Mouse (Mus musculus) heart, embryonic 11.5 days (tissue): ENCODE results near the gene Dazap1. TPM values are rescaled to one million over a fixed set of nuclear protein-coding genes. Genes with fewer than 3 reads are reported as not detected.

Source experiments
- ATAC-seq: fragments of 200-750 bp; cut with Nextera tagmentation; replicated peaks from 2 replicates; pipeline ENCODE4 v1.8.0; 2017; ENCODE audit warnings: moderate library complexity; ENCODE audit not compliant: insufficient number of reproducible peaks, low FRiP score, low TSS enrichment
- H3K27ac ChIP-seq: fragments of 300-500 bp; sonication (generic); 2 replicates; pipeline ENCODE4 v1.5.1; 2014; ENCODE audit warnings: mild to moderate bottlenecking, low read depth, low read length
- H3K27me3 ChIP-seq: fragments of 300-500 bp; sonication (generic); 2 replicates; pipeline ENCODE4 v1.6.1; 2014; ENCODE audit warnings: mild to moderate bottlenecking, low read length, mixed read lengths; ENCODE audit not compliant: control insufficient read depth, insufficient read depth
- H3K36me3 ChIP-seq: fragments of 300-500 bp; sonication (generic); 2 replicates; pipeline ENCODE4 v1.6.1; 2014; ENCODE audit warnings: mild to moderate bottlenecking, low read length, moderate library complexity, mixed read lengths; ENCODE audit not compliant: control insufficient read depth, insufficient read depth
- H3K4me1 ChIP-seq: fragments of 300-500 bp; sonication (generic); 2 replicates; pipeline ENCODE4 v1.6.1; 2014; ENCODE audit warnings: low read length; ENCODE audit not compliant: control insufficient read depth, insufficient read depth
- H3K4me2 ChIP-seq: fragments of 300-500 bp; sonication (generic); 2 replicates; pipeline ENCODE4 v1.6.1; 2014; ENCODE audit warnings: mild to moderate bottlenecking, moderate library complexity
- H3K4me3 ChIP-seq: fragments of 300-500 bp; sonication (generic); 2 replicates; pipeline ENCODE4 v1.5.1; 2014; ENCODE audit warnings: low read depth, low read length
- H3K9ac ChIP-seq: fragments of 300-500 bp; sonication (generic); 2 replicates; pipeline ENCODE4 v1.6.1; 2014; ENCODE audit warnings: mild to moderate bottlenecking, low read depth, low read length, moderate library complexity
- H3K9me3 ChIP-seq: fragments of 300-500 bp; sonication (generic); replicated peaks from 2 replicates; pipeline ENCODE4 v1.6.1; 2016; ENCODE audit warnings: low read length; ENCODE audit not compliant: control insufficient read depth
- WGBS: fragments of 180-500 bp; shearing (Covaris S2); extraction: QIAGEN DNeasy Blood & Tissue Kit; methylation state at CpG from one replicate; pipeline ENCODE4 v1.1.7; 2014; ENCODE audit not compliant: insufficient replicate concordance; 5-methylcytosine and 5-hydroxymethylcytosine counted together
- polyA plus RNA-seq: library from polyadenylated mRNA; unstranded; fragments of >200 nt; fragmentation: Nextera tagmentation; extraction: Ambion mirVana; gene quantifications from 2 replicates; pipeline ENCODE4 v1.2.1, GENCODE M21; 2014

The Dazap1 gene
- polyA plus RNA-seq, 1 experiment from 2014 or later: 29.9 TPM

DNA sequence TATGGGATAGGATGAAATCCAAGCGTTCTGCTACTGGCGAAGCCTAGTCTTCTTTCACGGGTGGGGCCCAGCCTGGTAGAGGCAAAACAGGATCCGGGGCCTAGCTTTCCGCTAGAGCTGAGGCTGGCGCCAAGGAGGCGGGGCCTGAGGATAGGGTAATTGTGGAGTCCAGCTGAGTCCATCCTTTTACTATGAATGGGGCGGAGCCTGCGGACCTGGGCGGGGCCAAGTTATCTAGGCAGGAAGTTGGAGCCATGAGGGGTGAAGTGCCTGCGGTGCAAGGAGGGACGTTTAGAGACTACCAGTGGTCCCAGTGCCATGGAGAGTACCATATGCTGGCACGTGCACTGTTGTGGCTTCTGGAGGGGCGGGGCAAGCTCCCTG, 291 bp downstream of the Dazap1 start:
- no peaks in the 10 kb centered on the region for H3K9me3 ChIP-seq
- peak; percentile 71 for ATAC-seq
- H3K27me3 ChIP-seq: no peaks in the 10 kb centered on the region
- peak overlapping the region; percentile 98 for H3K27ac ChIP-seq
- peak overlapping the region; percentile 79 for H3K9ac ChIP-seq
- H3K4me1 ChIP-seq: peaks cover 33% of the 10 kb centered on the region
- peak overlapping the region; percentile 95 for H3K4me2 ChIP-seq
- peaks cover 15% of the 10 kb centered on the region for H3K36me3 ChIP-seq
- WGBS: under 1% methylated on average over 14 of the region's 14 CpGs
- H3K4me3 ChIP-seq: peak overlapping the region; percentile 58

DNA sequence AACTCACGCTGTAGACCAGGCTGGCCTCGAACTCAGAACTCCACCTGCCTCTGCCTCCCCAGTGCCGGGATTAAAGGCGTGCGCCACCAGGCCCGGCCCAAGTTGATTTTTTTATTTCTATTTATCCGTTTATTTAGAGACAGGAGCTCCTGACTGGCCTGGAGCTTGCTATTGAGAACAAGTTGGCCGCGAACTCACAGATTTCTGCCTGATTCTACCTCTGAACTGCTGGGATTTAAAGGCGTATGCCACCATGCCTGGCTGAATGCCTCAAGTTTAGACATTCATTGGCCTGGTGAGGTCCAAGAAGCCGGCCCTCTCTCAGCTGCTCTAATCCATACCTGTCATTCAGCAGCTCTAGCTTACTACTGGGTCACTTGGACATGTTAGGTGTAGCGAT, 883 bp downstream of the Dazap1 start:
- peaks cover 11% of the 10 kb centered on the region; the same call in 1 of the 2 replicates for H3K36me3 ChIP-seq
- no peak overlapping the region; the same call in 1 of the 2 replicates for H3K9ac ChIP-seq
- 73% methylated on average over 12 of the region's 12 CpGs for WGBS
- peaks cover 38% of the 10 kb centered on the region for H3K4me1 ChIP-seq
- H3K4me2 ChIP-seq: peak overlapping the region; percentile 95
- no peaks in the 10 kb centered on the region for H3K27me3 ChIP-seq
- H3K9me3 ChIP-seq: no peaks in the 10 kb centered on the region
- H3K4me3 ChIP-seq: peak overlapping the region; percentile 58
- ATAC-seq: no peak
- peak overlapping the region; percentile 98 for H3K27ac ChIP-seq

DNA sequence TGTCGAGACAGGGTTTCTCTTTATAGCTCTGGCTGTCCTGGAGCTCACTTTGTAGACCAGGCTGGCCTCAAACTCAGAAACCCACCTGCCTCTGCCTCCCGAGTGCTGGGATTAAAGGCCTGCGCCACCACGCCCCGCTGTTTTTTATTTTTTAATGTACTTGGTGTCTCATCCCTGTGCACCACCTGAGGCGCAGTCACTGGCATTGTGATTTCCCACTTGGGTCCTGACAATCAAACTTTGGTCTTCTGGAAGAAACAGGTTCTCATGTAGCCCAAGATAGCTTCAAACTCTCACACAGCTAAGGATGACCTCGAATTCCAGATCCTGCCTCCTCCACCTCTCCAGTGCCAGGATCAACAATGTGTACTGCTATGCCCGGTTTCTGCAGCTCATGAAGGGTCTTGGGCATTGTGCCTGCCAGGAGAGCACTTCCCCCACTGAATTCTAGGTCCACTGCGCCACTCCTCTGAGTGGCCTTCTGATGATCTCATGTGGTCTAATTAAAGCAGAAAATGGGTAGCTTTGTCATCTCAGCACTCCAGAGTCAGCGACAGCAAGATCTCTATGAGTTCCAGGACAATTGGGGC, 1.6 kb downstream of the Dazap1 start:
- Histone ChIP-seq H3K9me3 (no peaks in the 10 kb centered on the region), H3K36me3 (peaks cover 13% of the 10 kb centered on the region), H3K4me2 (no peak overlapping the region), H3K27me3 (no peaks in the 10 kb centered on the region), H3K27ac (no peak overlapping the region), H3K4me3 (no peak overlapping the region), H3K4me1 (peaks cover 44% of the 10 kb centered on the region), H3K9ac (no peak overlapping the region)
- 90% methylated on average over 10 of the region's 10 CpGs for WGBS
- no peak for ATAC-seq

DNA sequence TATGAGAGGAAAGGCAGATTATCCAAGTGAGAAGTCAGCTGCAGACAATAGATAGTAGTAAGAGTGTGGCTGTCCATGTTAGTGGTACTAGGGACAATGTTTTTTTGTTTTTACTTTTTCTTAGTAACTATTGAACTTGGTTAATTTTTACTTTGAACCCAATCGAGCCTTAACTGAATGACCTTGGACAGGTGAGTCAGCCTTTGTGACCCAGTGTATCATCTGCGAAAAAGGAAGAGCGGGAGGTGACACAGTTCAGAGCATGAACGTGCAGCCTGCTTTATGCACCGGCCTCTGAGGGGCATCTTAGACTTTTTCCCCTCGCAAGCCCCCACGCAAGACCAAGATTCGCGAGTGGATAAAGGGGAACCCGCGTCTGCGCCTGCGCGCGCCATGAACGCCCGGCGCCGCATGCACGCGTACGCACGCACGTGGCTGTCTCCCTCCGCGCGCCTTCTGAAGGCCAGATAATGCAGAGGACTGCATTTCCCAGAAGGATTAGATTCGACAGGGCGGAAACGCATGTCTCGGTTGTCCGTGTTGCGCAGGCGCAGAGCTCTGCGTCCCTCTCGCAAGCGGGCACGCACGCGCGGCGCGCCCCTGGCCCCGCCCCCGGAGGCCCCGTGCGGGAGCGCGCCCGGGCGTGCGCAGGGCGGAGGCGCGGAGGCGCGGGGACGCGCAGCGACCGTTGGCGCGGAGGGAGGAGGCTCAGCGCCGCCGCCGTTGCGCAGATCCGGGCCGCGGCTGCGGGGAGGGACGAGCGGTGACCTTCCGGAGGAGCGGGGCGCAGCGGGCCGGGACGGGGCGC, 3.3 kb downstream of the Dazap1 start:
- WGBS: 2% methylated on average over 67 of the region's 81 CpGs
- Histone ChIP-seq H3K9me3 (no peaks in the 10 kb centered on the region), H3K4me1 (peaks cover 43% of the 10 kb centered on the region), H3K9ac (peak overlapping the region; percentile 93), H3K36me3 (peaks cover 6% of the 10 kb centered on the region; the same call in 1 of the 2 replicates), H3K4me3 (peak overlapping the region; percentile 72), H3K27me3 (no peaks in the 10 kb centered on the region), H3K27ac (peak overlapping the region; percentile 79), H3K4me2 (peak overlapping the region; percentile 86)
- peak; percentile 41 for ATAC-seq

DNA sequence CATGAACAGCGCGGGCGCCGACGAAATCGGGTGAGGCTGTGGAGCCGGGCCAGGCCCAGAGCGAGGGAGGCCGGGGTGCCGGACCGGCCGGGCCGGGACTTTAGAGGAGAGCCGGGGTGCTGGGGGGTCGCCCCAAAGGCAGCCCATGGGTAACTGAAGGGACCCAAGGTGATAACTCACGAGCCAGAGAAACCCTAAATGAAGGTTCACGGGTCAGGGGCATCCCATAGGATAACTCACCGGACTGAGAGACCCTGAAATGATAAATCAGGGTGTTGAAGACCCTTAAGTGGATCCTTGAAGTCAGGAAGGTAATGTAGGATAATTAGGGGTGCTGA, 3.8 kb downstream of the Dazap1 start:
- peaks cover 41% of the 10 kb centered on the region for H3K4me1 ChIP-seq
- no peak for ATAC-seq
- under 1% methylated on average over 18 of the region's 18 CpGs for WGBS
- H3K27ac ChIP-seq: peak overlapping the region; percentile 79
- H3K9ac ChIP-seq: peak overlapping the region; percentile 93
- peak overlapping the region; percentile 86 for H3K4me2 ChIP-seq
- no peaks in the 10 kb centered on the region for H3K27me3 ChIP-seq
- peak overlapping the region; percentile 72 for H3K4me3 ChIP-seq
- H3K9me3 ChIP-seq: no peaks in the 10 kb centered on the region
- peaks cover 6% of the 10 kb centered on the region; the same call in 1 of the 2 replicates for H3K36me3 ChIP-seq

DNA sequence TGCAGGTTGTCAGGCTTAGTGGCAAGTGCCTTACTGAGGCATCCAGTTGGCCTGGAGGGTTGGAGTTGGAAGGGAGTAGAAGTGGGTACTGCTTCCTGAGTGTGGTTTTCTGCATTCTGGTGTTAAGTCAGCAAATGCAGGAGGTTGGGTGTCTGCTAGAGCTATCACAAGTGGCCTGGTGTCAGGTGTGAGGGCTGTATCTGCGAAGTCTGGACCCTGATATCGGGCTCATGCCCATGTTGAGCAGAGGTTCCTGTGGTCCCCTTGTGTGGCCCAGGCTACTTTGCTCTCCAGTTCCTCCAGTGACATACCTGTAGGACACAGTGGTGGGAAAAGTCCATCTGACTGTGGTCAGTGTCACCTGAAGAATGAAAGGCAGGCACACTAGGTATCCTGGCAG, 8.8 kb downstream of the Dazap1 start:
- whole genome bisulfite sequencing: 73% methylated on average over 2 of the region's 2 CpGs
- H3K27ac ChIP-seq: no peak overlapping the region
- peaks cover 49% of the 10 kb centered on the region for H3K4me1 ChIP-seq
- no peak for ATAC-seq
- H3K4me3 ChIP-seq: no peak overlapping the region
- H3K4me2 ChIP-seq: 0 out of 2 replicates have a peak overlapping the region, but pooled peaks have one; percentile 14
- no peaks in the 10 kb centered on the region for H3K27me3 ChIP-seq
- H3K9me3 ChIP-seq: no peaks in the 10 kb centered on the region
- peak overlapping the region; percentile 23; the same call in 1 of the 2 replicates for H3K9ac ChIP-seq
- H3K36me3 ChIP-seq: peaks cover 17% of the 10 kb centered on the region

DNA sequence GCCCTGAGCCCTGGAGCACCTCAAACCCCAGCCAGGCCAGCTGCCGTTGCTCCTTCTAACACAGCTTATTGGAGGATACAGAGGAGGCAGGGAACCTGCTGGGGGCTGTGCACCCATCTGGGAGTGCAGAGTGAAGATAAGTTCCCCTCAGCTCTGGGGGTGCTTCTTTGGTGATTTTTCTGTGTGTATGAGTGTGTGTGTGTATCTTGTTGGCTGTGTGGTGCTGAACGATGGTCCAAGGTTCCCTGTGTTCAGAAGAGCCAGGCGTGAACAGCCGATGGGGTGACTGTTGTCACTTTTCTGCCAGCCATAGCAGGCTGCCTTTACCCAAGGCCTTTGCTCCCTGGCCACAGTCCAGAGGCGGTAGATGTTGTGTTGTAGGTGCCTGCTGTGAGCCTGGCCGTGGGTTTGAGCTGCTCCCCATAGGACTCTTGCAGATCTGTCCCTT, 9.5 kb downstream of the Dazap1 start:
- Histone ChIP-seq H3K27ac (no peak overlapping the region), H3K27me3 (no peaks in the 10 kb centered on the region), H3K36me3 (peaks cover 20% of the 10 kb centered on the region), H3K9ac (0 out of 2 replicates have a peak overlapping the region, but pooled peaks have one; percentile 23), H3K4me2 (0 out of 2 replicates have a peak overlapping the region, but pooled peaks have one; percentile 12), H3K4me1 (peaks cover 46% of the 10 kb centered on the region), H3K9me3 (no peaks in the 10 kb centered on the region), H3K4me3 (no peak overlapping the region)
- no peak for ATAC-seq
- 74% methylated on average over 6 of the region's 6 CpGs for WGBS

DNA sequence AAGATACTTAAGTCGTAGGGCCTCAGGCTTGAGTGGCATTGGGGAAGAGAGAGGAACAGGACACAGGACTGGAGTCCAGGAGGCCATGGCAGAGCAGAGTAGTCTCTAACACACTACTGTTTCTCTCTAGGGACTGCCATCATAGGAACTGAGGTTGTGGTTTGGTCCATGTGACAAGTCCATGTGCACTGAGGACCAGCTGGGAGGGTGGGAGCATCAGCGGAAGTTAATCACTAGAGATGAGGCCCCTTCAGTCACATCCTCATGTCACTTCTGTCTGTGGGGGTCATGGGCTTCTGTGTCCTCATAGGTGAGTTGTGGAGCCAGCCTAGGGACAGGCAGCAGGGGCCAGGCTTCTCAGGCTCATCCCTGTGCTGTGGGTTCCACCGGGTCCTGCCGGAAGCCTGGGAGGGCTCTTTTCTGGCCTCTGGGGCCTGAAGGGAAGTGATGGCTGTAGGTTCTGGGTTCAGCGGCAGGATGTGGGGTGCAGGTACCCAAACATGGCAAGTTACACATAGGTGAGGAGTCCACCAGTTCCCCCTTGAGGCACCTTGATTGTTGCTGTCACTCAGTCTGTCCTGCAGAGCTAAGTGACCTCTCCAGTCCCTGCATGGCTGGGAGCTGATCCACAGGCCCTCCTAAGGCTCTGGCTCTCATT, 10.0 kb downstream of the Dazap1 start:
- H3K4me1 ChIP-seq: peaks cover 41% of the 10 kb centered on the region
- 80% methylated on average over 5 of the region's 5 CpGs for WGBS
- no peak overlapping the region for H3K9ac ChIP-seq
- ATAC-seq: no peak
- no peaks in the 10 kb centered on the region for H3K27me3 ChIP-seq
- H3K4me2 ChIP-seq: peak overlapping the region; percentile 12; the same call in 1 of the 2 replicates
- no peaks in the 10 kb centered on the region for H3K9me3 ChIP-seq
- no peak overlapping the region for H3K4me3 ChIP-seq
- peaks cover 20% of the 10 kb centered on the region for H3K36me3 ChIP-seq
- no peak overlapping the region for H3K27ac ChIP-seq
